Mouse (Mus musculus): Measurements from ENCODE around the gene Syngr2. TPM values are rescaled to one million over a fixed set of nuclear protein-coding genes. Genes with fewer than 3 reads are reported as not detected.
"Not testable (repeated sequence)": the region's sequence is repeated elsewhere in the genome, so short reads cannot be mapped to it uniquely, and the experiment has no call there.

Gene Syngr2
- total RNA-seq, 2 experiments from 2014 or later: 109 to 113 TPM

- no peak for DNase-seq (ENCODE audit: low spot score)
- intact Hi-C loops (cut with DNase I): no loop called here
Observed at GRCm38 (mm10) chr11:117780199-117780515, 29.3 kb upstream of the Syngr2 start.

DNA sequence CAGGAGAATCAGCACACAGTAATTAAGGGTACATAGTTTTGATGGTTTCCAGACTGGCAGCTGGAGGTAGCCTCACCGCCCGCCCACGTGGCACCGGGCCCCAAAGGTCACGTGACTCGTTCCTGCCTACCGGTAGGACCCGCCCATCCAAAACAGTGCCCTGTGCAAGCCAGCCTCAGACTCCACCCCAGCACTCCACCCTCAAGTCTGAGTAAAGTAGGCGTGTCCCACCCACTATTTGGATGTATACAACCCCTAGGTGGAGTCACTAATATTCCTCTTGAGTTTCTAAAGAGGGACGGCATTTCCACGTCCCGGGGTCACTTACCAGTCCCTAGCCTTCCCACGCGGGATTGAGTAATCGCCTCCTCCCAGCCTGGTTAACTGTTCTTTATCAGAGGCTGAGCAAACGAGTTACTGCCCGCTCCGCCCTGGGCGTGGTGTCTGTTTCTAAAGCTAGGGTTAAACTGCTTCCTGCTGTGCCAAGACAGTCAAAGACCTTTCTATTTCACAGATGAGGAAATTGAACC lies 28.8 kb upstream of the Syngr2 start:
- DNase-seq (ENCODE audit: low spot score): peak; percentile 85
- intact Hi-C loops (cut with DNase I): no loop called here

DNA sequence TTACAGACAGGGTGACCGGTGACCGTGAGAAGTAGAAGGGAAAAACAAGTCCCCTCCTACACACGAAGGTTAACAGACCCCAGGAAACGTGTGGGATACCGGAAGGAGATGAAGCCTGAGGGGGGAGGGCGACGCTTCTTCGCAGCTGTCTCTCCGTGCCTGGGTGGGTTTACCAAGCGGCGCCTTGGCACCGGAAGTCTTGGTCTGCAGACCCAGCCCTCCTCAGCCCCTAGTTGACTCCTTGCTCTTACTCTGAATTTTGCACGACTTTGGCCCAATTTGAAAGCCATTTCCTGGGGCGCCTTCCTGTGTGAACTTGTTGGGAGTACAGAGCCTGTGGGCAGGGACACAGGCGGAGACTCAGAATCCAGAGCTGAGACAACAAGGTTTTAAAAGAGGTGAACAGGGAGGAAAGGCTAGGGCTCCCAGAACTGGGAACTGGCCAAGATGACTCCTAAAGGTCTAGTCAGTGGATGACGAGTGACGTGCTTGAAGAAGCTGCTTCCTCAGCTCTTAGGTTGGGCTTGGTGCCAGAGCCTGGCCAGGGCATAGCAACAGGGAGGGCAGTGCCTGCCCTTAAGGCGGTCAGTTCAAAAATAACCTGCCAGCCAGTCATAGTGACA lies 28.2 kb upstream of the Syngr2 start:
- intact Hi-C loops (cut with DNase I): no loop called here
- peak; percentile 50 for DNase-seq (ENCODE audit: low spot score)

GRCm38 (mm10) chr11:117781993-117782704 lies 27.3 kb upstream of the Syngr2 start, which contains the start of the genes Tmc8 and Tmc6:
Gene Tmc8, plus strand, starts transcription at chr11:117782076.
Gene Tmc6, minus strand, starts transcription at chr11:117782198.
- intact Hi-C loops (cut with DNase I): no loop called here

DNA sequence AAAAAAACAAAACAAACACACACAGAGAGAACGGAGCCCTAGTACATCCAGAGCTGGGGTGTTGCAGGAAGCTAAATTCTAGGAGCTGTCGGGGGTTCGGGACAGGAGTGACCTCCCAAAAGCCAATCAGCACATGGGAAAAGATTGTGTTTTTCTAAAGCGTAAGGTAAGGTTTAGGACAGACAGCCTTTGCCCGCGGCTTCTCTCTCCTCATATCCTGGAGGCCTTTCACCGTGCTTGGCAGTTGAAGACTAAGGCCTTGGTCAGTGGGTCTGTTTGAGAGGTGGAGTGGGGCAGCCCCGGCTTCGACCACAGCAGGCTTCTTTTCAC lies 26.8 kb upstream of the Syngr2 start:
- intact Hi-C loops (cut with DNase I): no loop called here
- DNase-seq (ENCODE audit: low spot score): no peak

More at GRCm38 (mm10) chr11:117781993-117782704, 27.3 kb upstream of the Syngr2 start, which contains the start of the genes Tmc8 and Tmc6:
- peak; percentile 51 for DNase-seq (ENCODE audit: low spot score)

DNA sequence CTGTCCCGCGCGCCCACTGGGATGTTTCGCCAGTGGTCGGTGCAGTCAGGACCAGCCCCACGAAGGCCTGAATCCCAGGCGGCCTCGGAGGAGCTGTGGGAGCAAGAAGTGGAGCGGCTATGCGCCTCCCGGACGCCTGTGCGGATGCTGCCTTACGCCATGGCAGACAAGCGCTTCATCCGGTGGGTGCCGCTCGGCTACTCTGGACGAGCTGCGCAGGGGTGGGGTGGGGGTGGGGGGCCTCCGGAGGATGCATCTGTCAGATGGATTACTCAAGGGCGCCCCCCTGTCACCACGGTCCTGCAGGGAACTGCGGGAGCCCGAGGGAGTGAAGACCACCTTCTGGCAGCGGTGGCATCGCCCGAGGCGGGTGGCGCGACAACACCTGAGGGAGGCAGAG lies 26.4 kb upstream of the Syngr2 start:
- DNase-seq (ENCODE audit: low spot score): peak; percentile 48
- intact Hi-C loops (cut with DNase I): no loop called here

DNA sequence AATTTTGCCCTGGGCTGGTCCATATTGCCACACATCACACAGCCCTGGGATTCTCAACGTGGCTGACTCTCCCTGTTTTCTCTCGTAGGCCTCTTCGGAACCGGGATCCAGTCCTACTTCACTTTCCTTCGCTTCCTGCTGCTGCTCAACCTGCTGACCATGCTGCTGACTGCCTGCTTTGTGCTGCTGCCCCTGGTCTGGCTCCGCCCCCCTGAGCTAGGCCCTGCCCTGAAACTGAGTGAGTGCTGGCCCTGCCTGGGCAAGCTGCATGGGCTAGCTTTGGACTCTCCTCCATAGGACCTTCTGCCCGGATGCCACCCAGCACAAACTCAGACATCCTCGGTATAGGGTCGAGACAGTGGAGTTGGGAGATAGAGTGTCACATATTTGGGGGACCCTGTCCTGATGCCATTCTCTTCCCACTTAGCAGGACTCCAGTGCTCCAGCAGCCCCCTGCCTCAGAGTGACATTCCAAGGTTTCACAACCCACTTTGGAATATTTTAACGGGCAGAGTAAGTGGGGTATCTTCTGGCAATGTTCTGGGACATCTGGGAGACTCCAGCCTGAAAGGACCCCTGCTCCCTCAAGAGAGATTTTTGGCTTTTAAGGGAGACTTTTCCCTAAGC lies 25.7 kb upstream of the Syngr2 start:
- no peak for DNase-seq (ENCODE audit: low spot score)
- intact Hi-C loops (cut with DNase I): no loop called here

DNA sequence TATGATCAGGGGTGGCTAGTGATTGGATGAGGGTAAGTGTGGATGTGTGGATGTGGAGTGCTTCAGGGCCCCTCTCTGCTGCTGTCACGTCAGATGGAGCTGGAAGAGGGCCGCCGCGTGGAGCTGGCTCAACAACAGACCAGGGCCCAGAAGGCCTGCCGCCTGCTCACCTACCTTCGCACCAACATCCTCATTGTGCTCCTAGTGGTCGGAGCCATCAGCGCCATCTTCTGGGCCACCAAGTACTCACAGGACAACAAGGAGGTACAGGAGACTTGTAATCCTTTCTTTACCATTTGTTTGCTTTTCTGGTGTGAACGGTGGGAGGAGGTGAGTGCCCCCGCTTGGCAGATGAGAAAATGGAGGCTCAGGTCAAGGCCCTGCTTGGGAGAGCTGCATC lies 23.2 kb upstream of the Syngr2 start:
- no peak for DNase-seq (ENCODE audit: low spot score)
- intact Hi-C loops (cut with DNase I): loop anchor here (2.0 to 5.0 kb wide), 2 partner anchors 34 to 77 kb away; no protein-coding TSS in a partner anchor

DNA sequence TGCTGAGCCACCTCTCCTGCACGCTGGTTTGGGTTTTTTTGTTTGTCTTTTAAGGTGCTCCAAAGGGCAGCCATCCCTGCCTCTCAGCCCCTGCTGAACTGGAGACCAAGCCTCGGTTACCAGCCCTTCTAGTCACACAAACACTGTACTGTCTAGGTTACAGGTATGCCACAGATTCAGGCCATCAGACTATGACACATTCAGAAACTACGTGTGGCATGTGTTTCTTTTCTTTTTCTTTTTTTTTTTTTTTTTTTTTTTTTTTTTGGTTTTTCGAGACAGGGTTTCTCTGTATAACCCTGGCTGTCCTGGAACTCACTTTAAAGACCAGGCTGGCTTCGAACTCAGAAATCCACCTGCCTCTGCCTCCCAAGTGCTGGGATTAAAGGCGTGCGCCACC lies 21.0 kb upstream of the Syngr2 start:
- intact Hi-C loops (cut with DNase I): loop anchor here (5.0 kb wide), 1 partner anchor 36 kb away; no protein-coding TSS in a partner anchor
- DNase-seq (ENCODE audit: low spot score): not testable (repeated sequence)

- no peak for DNase-seq (ENCODE audit: low spot score)
- intact Hi-C loops (cut with DNase I): loop anchor here (1.0 kb wide), 1 partner anchor 34 kb away; no protein-coding TSS in a partner anchor
Observed at GRCm38 (mm10) chr11:117790286-117790685, 19.2 kb upstream of the Syngr2 start.

DNA sequence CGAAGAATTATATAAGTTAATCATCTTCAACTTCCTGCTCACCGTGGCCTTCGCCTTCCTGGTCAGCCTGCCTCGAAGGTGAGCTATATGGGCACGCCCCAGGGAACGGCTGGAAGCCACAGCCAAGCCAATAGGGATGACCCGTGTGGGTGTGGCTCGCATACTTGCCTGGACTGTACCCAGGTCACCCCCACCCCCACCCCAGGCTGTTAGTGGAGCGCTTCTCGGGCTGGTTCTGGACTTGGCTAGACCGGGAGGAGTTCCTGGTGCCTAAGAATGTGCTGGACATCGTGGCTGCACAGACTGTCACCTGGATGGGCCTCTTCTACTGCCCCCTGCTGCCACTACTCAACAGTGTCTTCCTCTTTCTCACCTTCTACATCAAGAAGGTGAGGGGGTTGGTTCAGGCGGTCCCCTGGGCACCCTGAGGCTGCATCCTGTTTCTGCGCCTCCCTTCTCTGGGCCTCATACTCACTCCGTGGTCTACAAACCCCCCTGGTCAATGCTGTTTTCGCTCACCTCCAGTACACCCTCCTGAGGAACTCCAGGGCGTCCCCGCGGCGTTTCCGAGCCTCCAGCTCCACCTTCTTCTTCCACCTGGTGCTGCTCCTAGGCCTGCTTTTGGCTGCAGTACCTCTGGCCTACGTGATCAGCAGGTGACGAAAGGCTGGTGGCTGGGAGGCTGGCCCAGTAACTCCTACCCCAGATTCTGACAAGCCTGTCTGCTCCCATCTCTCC lies 18.6 kb upstream of the Syngr2 start:
- DNase-seq (ENCODE audit: low spot score): no peak
- intact Hi-C loops (cut with DNase I): loop anchor here (1.0 kb wide), 1 partner anchor 33 kb away; no protein-coding TSS in a partner anchor

DNA sequence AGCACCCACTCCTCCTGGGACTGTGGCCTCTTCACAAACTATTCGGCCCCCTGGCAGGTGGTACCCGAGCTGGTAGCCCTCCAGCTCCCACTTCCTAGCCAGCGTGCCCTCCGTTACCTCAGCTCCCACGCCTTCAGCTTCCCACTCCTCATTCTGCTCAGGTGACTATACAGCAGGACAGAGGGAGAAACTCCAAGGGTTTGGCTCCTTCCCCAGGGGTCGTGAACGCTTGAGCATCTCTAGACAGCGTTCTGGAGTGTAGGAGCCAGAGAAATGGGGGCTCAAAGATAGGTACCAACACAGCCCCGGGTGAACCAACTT lies 18.1 kb upstream of the Syngr2 start:
- intact Hi-C loops (cut with DNase I): no loop called here
- DNase-seq (ENCODE audit: low spot score): no peak

DNA sequence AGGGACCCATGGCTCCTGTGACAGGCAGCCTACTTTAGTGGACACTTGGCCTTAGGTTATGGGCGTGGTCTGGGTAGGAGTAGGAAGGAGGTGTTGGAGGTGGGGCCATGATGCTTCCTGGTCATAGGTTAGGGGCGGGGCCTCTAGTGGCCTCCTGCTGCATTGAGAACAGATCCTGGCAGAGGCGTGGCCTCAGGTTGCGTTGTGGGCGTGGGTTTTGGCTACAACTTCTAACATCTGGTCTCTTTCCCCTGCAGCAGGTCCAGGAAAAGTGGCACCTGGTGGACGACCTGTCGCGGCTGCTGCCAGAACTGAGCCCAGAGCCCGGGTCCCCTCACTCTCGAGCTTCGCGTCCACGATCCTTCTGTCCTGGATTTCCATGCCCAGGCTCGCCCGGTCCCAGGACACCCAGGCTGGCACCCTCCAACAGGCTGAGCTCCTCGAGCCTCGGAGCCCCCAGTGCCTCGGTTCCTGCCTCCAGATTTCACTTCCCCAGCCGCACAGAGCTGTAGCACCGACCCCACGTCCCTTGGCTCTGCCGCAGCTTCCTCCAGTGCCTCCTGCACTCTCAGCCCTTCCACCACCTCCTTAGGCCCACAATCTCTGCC lies 17.1 kb upstream of the Syngr2 start:
- no peak for DNase-seq (ENCODE audit: low spot score)
- intact Hi-C loops (cut with DNase I): no loop called here

DNA sequence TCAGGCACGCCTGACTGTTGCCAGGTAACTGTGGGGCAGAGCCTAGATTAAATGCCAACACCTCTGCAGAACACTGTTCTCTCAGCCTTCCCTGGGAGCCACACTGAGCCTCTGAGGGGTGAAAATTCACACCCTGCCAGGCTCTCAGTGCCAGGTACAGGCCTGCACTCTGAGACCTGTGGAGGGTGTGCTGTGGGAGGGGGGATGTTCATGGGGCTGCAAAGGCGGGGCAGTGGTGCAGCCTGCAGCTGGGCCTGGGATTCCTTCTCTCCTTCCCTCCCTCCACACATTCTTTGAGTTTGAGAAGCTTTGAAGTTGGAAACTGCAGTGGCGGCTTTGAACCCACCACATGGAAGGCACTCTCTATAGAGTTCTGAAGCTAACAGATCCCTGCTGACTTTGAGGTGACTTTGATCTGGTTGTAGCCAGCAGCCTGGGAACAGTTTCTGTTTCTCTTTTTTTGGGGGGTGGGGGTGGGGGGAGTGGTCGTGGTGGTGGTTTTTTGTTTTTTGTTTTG lies 15.4 kb upstream of the Syngr2 start:
- intact Hi-C loops (cut with DNase I): no loop called here
- DNase-seq (ENCODE audit: low spot score): no peak

GRCm38 (mm10) chr11:117796954-117797353 lies 12.5 kb upstream of the Syngr2 start:
- no peak for DNase-seq (ENCODE audit: low spot score)
- intact Hi-C loops (cut with DNase I): no loop called here

DNA sequence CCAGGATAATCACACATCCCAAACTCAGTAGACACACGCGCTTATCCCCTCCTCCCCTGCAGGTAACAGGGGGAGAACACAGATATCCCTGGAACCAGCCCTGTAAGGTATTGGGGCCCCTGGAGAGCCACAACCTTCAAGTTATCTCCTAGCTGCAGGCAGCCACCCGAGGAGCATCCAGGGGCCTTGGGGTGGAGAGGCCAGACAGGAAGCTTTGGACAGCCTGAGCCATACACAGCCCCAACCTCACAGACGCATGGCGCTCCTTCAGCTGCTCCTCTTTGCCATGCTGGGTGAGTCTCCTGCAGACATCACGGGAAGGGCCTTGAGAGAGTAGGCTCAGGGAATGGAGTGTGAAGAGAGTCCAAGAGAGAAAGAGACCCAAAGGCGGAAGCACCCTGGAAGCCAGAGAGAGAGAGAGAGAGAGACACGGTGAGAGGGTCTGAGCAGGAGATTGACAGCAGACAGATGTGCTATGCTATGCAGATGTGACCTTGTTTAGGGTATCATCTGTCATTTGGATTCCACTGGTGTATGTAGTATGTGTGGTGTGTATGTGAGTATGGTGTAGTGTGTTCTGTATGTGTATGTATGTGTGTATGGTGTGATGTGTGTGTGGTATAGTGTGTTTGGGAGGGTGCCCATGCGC lies 11.8 kb upstream of the Syngr2 start, which contains the start of gene 6030468B19Rik:
TSS of gene 6030468B19Rik (plus strand) at position 150 of the 649 bp plus-strand sequence.
- intact Hi-C loops (cut with DNase I): no loop called here
- DNase-seq (ENCODE audit: low spot score): no peak

DNA sequence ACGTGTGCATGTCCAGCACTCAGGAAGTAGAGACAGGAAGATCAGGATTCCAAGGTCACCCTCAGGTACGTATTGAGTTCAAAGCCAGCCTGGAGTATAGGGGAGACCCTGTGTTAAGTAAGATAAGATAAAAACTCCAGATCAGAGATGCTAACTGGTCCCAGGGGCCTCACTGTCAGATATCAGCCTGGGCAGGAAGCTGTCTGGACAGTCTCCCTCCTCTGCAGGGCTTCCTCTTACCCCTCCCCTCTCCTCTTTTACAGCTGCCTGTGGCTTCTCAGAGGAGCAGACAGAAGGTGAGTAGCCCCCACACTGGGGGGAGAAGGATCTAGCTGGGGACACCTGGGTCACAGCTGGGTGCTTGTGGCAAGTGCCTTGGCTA lies 11.3 kb upstream of the Syngr2 start:
- intact Hi-C loops (cut with DNase I): no loop called here
- DNase-seq (ENCODE audit: low spot score): no peak

GRCm38 (mm10) chr11:117799174-117799573 lies 10.3 kb upstream of the Syngr2 start:
- intact Hi-C loops (cut with DNase I): no loop called here
- DNase-seq (ENCODE audit: low spot score): no peak

GRCm38 (mm10) chr11:117800038-117800437 lies 9.4 kb upstream of the Syngr2 start:
- intact Hi-C loops (cut with DNase I): no loop called here

More at GRCm38 (mm10) chr11:117800038-117800437, 9.4 kb upstream of the Syngr2 start:
- no peak for DNase-seq (ENCODE audit: low spot score)

Data from heart, postnatal 25 days (tissue).